Mouse (Mus musculus): ENCODE results near the gene Stk32b.

The Stk32b gene

DNA sequence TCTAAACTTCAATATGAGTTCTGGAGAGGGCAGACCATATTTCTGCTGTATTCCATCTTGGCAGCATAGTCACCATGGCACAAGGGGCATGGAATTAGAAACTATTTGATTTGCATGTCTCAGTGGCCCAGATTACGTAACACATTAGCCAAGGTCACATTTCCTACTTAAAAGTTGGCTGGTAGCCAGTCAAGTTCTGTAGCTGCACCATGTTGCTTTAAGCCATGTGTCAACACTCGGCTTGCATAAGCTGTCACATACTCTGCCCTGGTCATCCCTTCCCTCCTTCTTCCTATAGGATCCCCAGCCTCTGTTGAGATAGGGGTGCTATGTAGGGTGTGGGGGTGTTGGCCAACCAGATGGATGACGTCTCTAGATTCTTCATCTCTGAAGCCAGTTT lies 196.5 kb downstream of the Stk32b start:
- DNase-seq (ENCODE audit: low spot score): peak; percentile 32

- no peak for DNase-seq (ENCODE audit: low spot score)
Observed at GRCm38 (mm10) chr5:37512479-37512878, 204.5 kb downstream of the Stk32b start.

- DNase-seq (ENCODE audit: low spot score): no peak
Observed at GRCm38 (mm10) chr5:37506880-37507519, 210.0 kb downstream of the Stk32b start.

GRCm38 (mm10) chr5:37494984-37495476 lies 221.9 kb downstream of the Stk32b start:
- no peak for DNase-seq (ENCODE audit: low spot score)

GRCm38 (mm10) chr5:37472025-37472608 lies 244.9 kb downstream of the Stk32b start:
- no peak for DNase-seq (ENCODE audit: low spot score)

DNA sequence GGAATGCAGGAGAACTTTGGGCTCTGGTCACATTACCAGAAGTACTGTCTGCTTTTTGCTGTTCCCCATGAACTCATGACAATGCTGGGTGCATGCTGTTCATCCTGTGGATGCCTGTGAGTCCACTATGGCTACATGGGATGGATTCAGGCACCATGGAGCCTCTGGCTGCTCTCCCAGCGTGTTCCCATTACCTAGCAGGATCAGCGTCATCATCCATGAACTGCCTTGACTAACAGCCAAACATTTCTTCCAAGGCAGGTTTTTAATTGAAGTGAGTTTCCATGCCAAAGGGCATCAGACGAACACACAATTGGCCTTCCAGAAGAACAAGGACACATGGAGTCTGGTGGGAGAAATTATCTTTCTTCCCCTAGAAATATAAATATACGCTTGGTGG lies 245.4 kb downstream of the Stk32b start:
- no peak for DNase-seq (ENCODE audit: low spot score)

GRCm38 (mm10) chr5:37469031-37469430 lies 247.9 kb downstream of the Stk32b start:
- no peak for DNase-seq (ENCODE audit: low spot score)

GRCm38 (mm10) chr5:37467646-37468045 lies 249.3 kb downstream of the Stk32b start:
- DNase-seq (ENCODE audit: low spot score): no peak

DNA sequence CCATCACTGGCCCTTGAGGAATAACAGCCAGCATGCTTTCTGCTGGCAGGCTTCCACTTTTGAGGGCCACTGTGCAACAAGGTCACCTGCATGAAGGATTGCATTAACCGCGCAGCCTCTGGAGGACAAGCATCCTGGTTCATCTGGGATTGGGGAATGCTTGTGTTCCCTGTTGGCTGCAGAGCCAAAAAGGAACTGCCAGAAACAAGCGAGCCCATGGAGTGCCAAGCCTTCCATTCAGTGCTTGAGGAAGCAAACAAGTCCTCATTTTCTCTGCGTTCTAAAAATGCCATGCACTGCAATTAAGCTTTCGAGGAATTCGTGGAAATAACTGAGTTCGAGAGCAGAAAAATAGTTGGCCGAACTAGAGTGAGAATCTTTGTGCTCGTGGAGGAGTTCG lies 251.5 kb downstream of the Stk32b start:
- DNase-seq (ENCODE audit: low spot score): no peak

DNA sequence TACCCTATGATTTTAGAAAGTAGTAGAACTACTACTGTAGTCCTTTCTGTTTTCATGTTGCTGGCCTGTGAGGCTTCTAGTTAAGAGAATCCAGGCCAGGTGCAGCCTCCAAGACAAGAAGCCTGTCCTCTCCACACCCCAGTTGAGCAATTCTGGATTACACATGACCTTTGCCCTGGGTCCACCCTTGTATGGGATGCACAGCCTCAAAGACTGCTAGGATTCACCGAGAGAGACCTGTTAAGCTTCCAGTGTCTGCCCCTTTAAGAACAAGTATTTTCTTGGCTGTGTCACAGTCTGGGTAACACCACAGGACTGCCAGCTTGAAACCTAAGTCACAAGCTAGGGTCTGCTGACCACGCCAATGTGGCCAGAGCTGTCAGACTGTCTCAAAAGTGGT lies 258.7 kb downstream of the Stk32b start:
- DNase-seq (ENCODE audit: low spot score): no peak

DNA sequence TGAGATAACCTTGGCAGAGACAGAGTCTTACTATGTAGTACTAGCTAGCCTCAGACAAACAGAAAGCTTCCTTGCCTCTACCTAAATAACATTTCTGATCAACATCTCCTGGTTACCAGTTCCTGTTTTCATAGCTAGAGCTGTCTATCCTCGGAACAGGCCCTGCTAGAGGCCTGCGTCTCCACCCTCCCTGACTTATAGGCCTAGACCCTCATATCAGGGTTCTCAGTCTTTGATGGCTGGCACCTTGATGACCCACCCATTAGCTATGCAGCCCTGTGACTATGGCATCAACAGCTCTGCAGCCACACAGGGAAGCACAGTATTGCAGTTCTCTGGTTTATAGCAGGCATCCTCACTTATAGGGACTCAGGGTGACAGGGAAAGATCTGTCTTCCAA lies 259.1 kb downstream of the Stk32b start:
- DNase-seq (ENCODE audit: low spot score): no peak

GRCm38 (mm10) chr5:37457191-37457590 lies 259.8 kb downstream of the Stk32b start:
- DNase-seq (ENCODE audit: low spot score): no peak

GRCm38 (mm10) chr5:37456590-37456989 lies 260.4 kb downstream of the Stk32b start:
- no peak for DNase-seq (ENCODE audit: low spot score)

GRCm38 (mm10) chr5:37447546-37447945 lies 269.4 kb downstream of the Stk32b start:
- no peak for DNase-seq (ENCODE audit: low spot score)

- no peak for DNase-seq (ENCODE audit: low spot score)
Observed at GRCm38 (mm10) chr5:37442767-37443166, 274.2 kb downstream of the Stk32b start.

GRCm38 (mm10) chr5:37435417-37435816 lies 281.6 kb downstream of the Stk32b start:
- no peak for DNase-seq (ENCODE audit: low spot score)

GRCm38 (mm10) chr5:37427210-37427609 lies 289.8 kb downstream of the Stk32b start:
- no peak for DNase-seq (ENCODE audit: low spot score)

- DNase-seq (ENCODE audit: low spot score): no peak
Observed at GRCm38 (mm10) chr5:37419028-37419427, 297.9 kb downstream of the Stk32b start.
